Mouse (Mus musculus) heart, embryonic 16.5 days (tissue): ENCODE measurements at regions not wholly inside any gene's neighbourhood (a gene's known extent, or its start where the extent isn't known, plus 50 kb on each side); places are given as distances from the start of the nearest gene placed in this dataset.

Source experiments
- ATAC-seq: fragments of 200-750 bp; cut with Nextera tagmentation; replicated peaks from 2 replicates; pipeline ENCODE4 v1.8.0; 2017; ENCODE audit warnings: moderate number of reproducible peaks; ENCODE audit not compliant: insufficient read depth, low FRiP score; ENCODE audit errors: extremely low read depth
- H3K27ac ChIP-seq: fragments of 300-500 bp; sonication (generic); 2 replicates; pipeline ENCODE4 v1.5.1; 2014; ENCODE audit warnings: mild to moderate bottlenecking, low read length, control low read depth, moderate library complexity
- H3K27me3 ChIP-seq: fragments of 300-500 bp; sonication (generic); 2 replicates; pipeline ENCODE4 v1.6.1; 2014; ENCODE audit warnings: low read length, mixed read lengths; ENCODE audit not compliant: control insufficient read depth, insufficient read depth
- H3K36me3 ChIP-seq: fragments of 300-500 bp; sonication (generic); 2 replicates; pipeline ENCODE4 v1.6.1; 2014; ENCODE audit not compliant: control insufficient read depth, insufficient read depth
- H3K4me1 ChIP-seq: fragments of 300-500 bp; sonication (generic); 2 replicates; pipeline ENCODE4 v1.6.1; 2014; ENCODE audit warnings: low read length, mixed read lengths; ENCODE audit not compliant: control insufficient read depth, insufficient read depth
- H3K4me2 ChIP-seq: fragments of 300-500 bp; sonication (generic); 2 replicates; pipeline ENCODE4 v1.6.1; 2014; ENCODE audit warnings: low read depth, mild to moderate bottlenecking, control low read depth, low read length
- H3K4me3 ChIP-seq: fragments of 300-500 bp; sonication (generic); 2 replicates; pipeline ENCODE4 v1.5.1; 2014; ENCODE audit warnings: mild to moderate bottlenecking, control low read depth, low read length
- H3K9ac ChIP-seq: fragments of 300-500 bp; sonication (generic); 2 replicates; pipeline ENCODE4 v1.6.1; 2014; ENCODE audit warnings: low read length, control low read depth
- H3K9me3 ChIP-seq: fragments of 300-500 bp; sonication (generic); replicated peaks from 2 replicates; pipeline ENCODE4 v1.6.1; 2016; ENCODE audit warnings: low read length; ENCODE audit not compliant: control insufficient read depth
- WGBS: fragments of 180-500 bp; shearing (Covaris S2); extraction: QIAGEN DNeasy Blood & Tissue Kit; methylation state at CpG from one replicate; pipeline ENCODE4 v1.1.7; 2014; 5-methylcytosine and 5-hydroxymethylcytosine counted together

DNA sequence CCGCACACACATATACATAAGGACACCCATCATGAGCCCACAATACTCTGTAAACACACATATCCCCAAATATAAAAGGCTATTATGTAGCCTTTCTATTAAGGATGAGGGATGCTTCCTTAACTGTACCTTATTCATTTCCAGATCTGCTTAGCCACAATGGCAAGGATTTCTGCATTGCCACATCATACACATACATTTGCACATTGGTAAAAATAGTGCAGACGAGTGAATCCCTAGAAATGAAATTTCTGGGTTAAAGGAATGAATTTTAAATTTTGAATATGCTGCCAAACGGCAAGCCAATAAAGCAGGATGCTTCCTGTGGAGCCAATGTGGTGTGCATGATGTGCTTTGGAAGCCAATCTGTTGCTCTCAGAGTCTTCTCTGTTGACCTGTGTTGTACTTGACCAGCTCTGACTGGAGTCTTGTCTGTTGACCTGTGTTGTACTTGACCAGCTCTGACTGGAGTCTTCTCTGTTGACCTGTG is 201.5 kb upstream of the Ift57 start:
- no peak overlapping the region for H3K27ac ChIP-seq
- H3K27me3 ChIP-seq: no peaks in the 10 kb centered on the region
- 85% methylated on average over 3 of the region's 3 CpGs for WGBS
- H3K4me1 ChIP-seq: no peaks in the 10 kb centered on the region
- no peak overlapping the region for H3K4me3 ChIP-seq
- H3K4me2 ChIP-seq: no peak overlapping the region
- H3K9ac ChIP-seq: no peak overlapping the region
- no peak for ATAC-seq
- no peaks in the 10 kb centered on the region for H3K36me3 ChIP-seq
- no peaks in the 10 kb centered on the region for H3K9me3 ChIP-seq

DNA sequence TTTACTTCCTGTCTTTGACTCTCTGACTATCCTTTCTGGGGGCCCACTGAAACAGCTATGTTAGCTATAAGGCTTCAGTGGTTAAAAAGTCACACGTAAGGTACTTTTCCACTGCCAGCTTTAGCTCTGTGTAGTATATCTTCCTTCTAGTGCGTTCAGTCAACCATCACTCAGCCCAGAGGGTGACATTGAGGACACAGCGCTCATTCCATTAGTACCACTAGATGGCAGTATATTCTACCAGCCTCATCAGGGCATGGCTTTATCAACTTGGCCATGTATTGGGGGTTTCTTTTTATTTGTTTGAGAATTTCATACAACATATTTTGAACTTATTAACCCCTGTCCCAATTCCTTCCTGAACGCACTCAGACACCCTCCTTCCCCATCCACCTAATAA is 198.2 kb upstream of the Ift57 start:
- H3K4me3 ChIP-seq: no peak overlapping the region
- H3K36me3 ChIP-seq: no peaks in the 10 kb centered on the region
- no peaks in the 10 kb centered on the region for H3K9me3 ChIP-seq
- H3K9ac ChIP-seq: no peak overlapping the region
- WGBS: 18% methylated on average over 4 of the region's 4 CpGs
- H3K4me1 ChIP-seq: 0 out of 2 replicates have a peak, but pooled peaks cover 4% of the 10 kb centered on the region
- no peak overlapping the region for H3K4me2 ChIP-seq
- no peaks in the 10 kb centered on the region for H3K27me3 ChIP-seq
- ATAC-seq: 0 out of 2 replicates have a peak, but pooled peaks have one; percentile 37
- H3K27ac ChIP-seq: no peak overlapping the region

- Histone ChIP-seq H3K36me3 (no peaks in the 10 kb centered on the region), H3K27ac (no peak overlapping the region), H3K4me1 (0 out of 2 replicates have a peak, but pooled peaks cover 4% of the 10 kb centered on the region), H3K9me3 (no peaks in the 10 kb centered on the region), H3K4me3 (peak overlapping the region; percentile 30), H3K27me3 (no peaks in the 10 kb centered on the region), H3K9ac (no peak overlapping the region), H3K4me2 (peak overlapping the region; percentile 48)
- ATAC-seq: no peak
- 47% methylated on average over 14 of the region's 14 CpGs for WGBS
Measured at GRCm38 (mm10) chr16:49503897-49504413, 195.1 kb upstream of the Ift57 start.

DNA sequence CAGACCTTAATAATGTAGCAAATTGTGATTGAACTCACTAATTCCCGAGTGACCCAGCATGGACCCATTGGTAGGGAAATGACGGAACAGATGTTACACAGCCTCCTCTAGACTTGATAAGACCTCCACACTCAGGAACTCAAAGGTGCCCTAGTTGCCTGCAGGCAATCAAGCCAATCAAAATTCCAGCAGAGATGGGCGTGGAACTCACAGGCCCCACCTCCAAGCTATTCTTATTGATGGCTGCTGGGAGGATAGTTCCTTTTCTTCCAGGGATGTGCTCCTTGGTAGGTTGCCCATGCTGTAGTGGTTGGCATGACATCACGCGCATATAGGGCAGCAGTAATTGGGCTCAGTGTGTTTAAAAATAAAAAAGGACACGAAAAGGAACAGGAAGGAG is 194.4 kb upstream of the Ift57 start:
- no peak overlapping the region for H3K9ac ChIP-seq
- no peak overlapping the region for H3K4me3 ChIP-seq
- H3K4me2 ChIP-seq: no peak overlapping the region
- H3K27me3 ChIP-seq: no peaks in the 10 kb centered on the region
- ATAC-seq: no peak
- H3K4me1 ChIP-seq: 0 out of 2 replicates have a peak, but pooled peaks cover 4% of the 10 kb centered on the region
- no peaks in the 10 kb centered on the region for H3K36me3 ChIP-seq
- WGBS: 71% methylated on average over 6 of the region's 6 CpGs
- no peaks in the 10 kb centered on the region for H3K9me3 ChIP-seq
- H3K27ac ChIP-seq: no peak overlapping the region

DNA sequence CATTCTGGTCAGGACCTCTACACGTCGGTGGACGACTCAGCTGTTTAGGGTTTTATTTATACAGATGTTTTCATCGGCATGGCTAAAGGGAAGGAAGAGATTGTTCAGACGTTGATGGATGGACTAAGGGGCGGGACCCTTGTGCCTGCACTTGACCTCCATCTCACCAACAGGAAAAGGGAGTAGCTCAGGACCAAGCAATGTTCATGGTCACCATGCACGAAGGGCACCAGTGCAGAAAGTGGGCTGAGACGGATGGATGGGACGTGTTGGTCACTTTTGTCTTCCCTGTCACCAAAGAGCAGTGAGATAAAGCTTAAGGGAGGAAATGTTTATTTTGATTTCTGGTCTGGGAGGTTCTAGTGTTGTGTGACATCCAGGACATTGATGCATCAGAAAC is 193.8 kb upstream of the Ift57 start:
- WGBS: 64% methylated on average over 9 of the region's 9 CpGs

GRCm38 (mm10) chr16:49518844-49519243 is 180.2 kb upstream of the Ift57 start:
- H3K4me3 ChIP-seq: no peak overlapping the region
- H3K9me3 ChIP-seq: no peaks in the 10 kb centered on the region
- H3K27me3 ChIP-seq: no peaks in the 10 kb centered on the region
- WGBS: 93% methylated on average over 3 of the region's 3 CpGs
- H3K4me2 ChIP-seq: no peak overlapping the region
- peaks cover 12% of the 10 kb centered on the region for H3K4me1 ChIP-seq
- no peak overlapping the region for H3K27ac ChIP-seq
- no peak overlapping the region for H3K9ac ChIP-seq
- ATAC-seq: no peak
- H3K36me3 ChIP-seq: no peaks in the 10 kb centered on the region

More for the DNA sequence above, 193.8 kb upstream of the Ift57 start:
- ATAC-seq: no peak
- H3K9me3 ChIP-seq: no peaks in the 10 kb centered on the region
- H3K36me3 ChIP-seq: no peaks in the 10 kb centered on the region
- H3K4me1 ChIP-seq: 0 out of 2 replicates have a peak, but pooled peaks cover 4% of the 10 kb centered on the region
- H3K9ac ChIP-seq: no peak overlapping the region
- H3K4me3 ChIP-seq: no peak overlapping the region
- no peak overlapping the region for H3K4me2 ChIP-seq
- H3K27me3 ChIP-seq: no peaks in the 10 kb centered on the region
- no peak overlapping the region for H3K27ac ChIP-seq

- ATAC-seq: no peak
- H3K4me1 ChIP-seq: peaks cover 12% of the 10 kb centered on the region
Measured at GRCm38 (mm10) chr16:49520411-49520810, 178.6 kb upstream of the Ift57 start.

GRCm38 (mm10) chr16:49521685-49522084 is 177.3 kb upstream of the Ift57 start:
- Histone ChIP-seq H3K4me1 (peaks cover 12% of the 10 kb centered on the region), H3K9ac (no peak overlapping the region), H3K4me2 (peak overlapping the region; percentile 7; the same call in 1 of the 2 replicates), H3K27me3 (no peaks in the 10 kb centered on the region), H3K27ac (peak overlapping the region; percentile 71), H3K36me3 (no peaks in the 10 kb centered on the region), H3K4me3 (no peak overlapping the region), H3K9me3 (no peaks in the 10 kb centered on the region)
- 10% methylated on average over 2 of the region's 2 CpGs for WGBS
- peak; percentile 92 for ATAC-seq

More at GRCm38 (mm10) chr16:49520411-49520810, 178.6 kb upstream of the Ift57 start:
- no peaks in the 10 kb centered on the region for H3K36me3 ChIP-seq
- H3K4me3 ChIP-seq: no peak overlapping the region
- no peak overlapping the region for H3K4me2 ChIP-seq
- H3K27me3 ChIP-seq: no peaks in the 10 kb centered on the region
- no peak overlapping the region for H3K27ac ChIP-seq
- 71% methylated on average over 3 of the region's 3 CpGs for WGBS
- H3K9ac ChIP-seq: no peak overlapping the region
- no peaks in the 10 kb centered on the region for H3K9me3 ChIP-seq

- no peaks in the 10 kb centered on the region for H3K27me3 ChIP-seq
- no peak for ATAC-seq
- 64% methylated on average over 5 of the region's 5 CpGs for WGBS
Measured at GRCm38 (mm10) chr16:49522576-49522975, 176.5 kb upstream of the Ift57 start.

More at GRCm38 (mm10) chr16:49522576-49522975, 176.5 kb upstream of the Ift57 start:
- Histone ChIP-seq H3K4me1 (peaks cover 12% of the 10 kb centered on the region), H3K9me3 (no peaks in the 10 kb centered on the region), H3K27ac (no peak overlapping the region), H3K4me3 (no peak overlapping the region), H3K9ac (no peak overlapping the region), H3K4me2 (no peak overlapping the region), H3K36me3 (no peaks in the 10 kb centered on the region)
